ENCODE assay signal across 9 mouse cellular contexts in genomic region chr6:33137823-33138222, GRCm38 (mm10).
DNase-seq lines count a peak whose midpoint lies in the region; ATAC-seq and TF ChIP-seq lines count a peak whose summit lies in the region.
"Had no signal": no experiment of that assay in that cellular context is flagged by ENCODE, and none has a peak within 500 bp of the region (broad histone marks: within the 10 kb centered on the region; RNA-seq: fewer than 3 reads in every experiment).

No protein-coding gene starts in this region.

- in situ Hi-C loops in CH12.LX (cut with MboI; ENCODE audit: low pct_ligation_motif_present, low pct_unique_long_range_greater_than_20kb, low sequenced_read_pairs) = no loop called here

- no peak overlapping the region for H3K9ac ChIP-seq in kidney, embryonic 14.5 days (ENCODE audit: low read depth, low read length)
- H3K9ac ChIP-seq in CH12.LX (ENCODE audit: insufficient read depth, low read depth) = no peak overlapping the region
- no peak overlapping the region for H3K9ac ChIP-seq in intestine, embryonic 15.5 days
- H3K9ac ChIP-seq: midbrain, embryonic 12.5 days had no signal

- no peaks in the 10 kb centered on the region for H3K79me2 ChIP-seq in CH12.LX (replicated peaks; ENCODE audit: control insufficient read depth, extremely low read depth, insufficient read depth, poor library complexity, severe bottlenecking)

- H3K4me2 ChIP-seq in kidney, embryonic 14.5 days (replicated peaks; ENCODE audit: low read depth, low read length) = no peak overlapping the region
- H3K4me2 ChIP-seq in CH12.LX (ENCODE audit: insufficient read depth, low read depth, poor library complexity, severe bottlenecking) = no peak overlapping the region
- H3K4me2 ChIP-seq in intestine, embryonic 15.5 days (replicated peaks) = no peak overlapping the region
- H3K4me2 ChIP-seq: midbrain, embryonic 12.5 days had no signal

- dilution Hi-C loops in CH12.LX (cut with MboI; ENCODE audit: extremely low pct_ligation_motif_present, extremely low pct_unique_long_range_greater_than_20kb, low sequenced_read_pairs) = no loop called here

- H3K9me3 ChIP-seq in kidney, embryonic 14.5 days (ENCODE audit: control insufficient read depth, low read length) = no peaks in the 10 kb centered on the region
- H3K9me3 ChIP-seq in CH12.LX (replicated peaks; ENCODE audit: low read length) = peaks cover 4% of the 10 kb centered on the region
- H3K9me3 ChIP-seq in intestine, embryonic 15.5 days = no peaks in the 10 kb centered on the region
- H3K9me3 ChIP-seq: midbrain, embryonic 12.5 days had no signal

- TF ChIP-seq CTCF in CH12.LX (conservative IDR thresholded peaks at IDR 0.05 in 1 of 2, IDR thresholded peaks at IDR 0.05 in 1 of 2; ENCODE audit: low read depth in 2 of 2, low read length in 2 of 2) = no peak

- no peaks in the 10 kb centered on the region for H3K4me1 ChIP-seq in kidney, embryonic 14.5 days (ENCODE audit: control insufficient read depth, insufficient read depth, low read length)
- no peaks in the 10 kb centered on the region for H3K4me1 ChIP-seq in CH12.LX (ENCODE audit: control insufficient read depth in 1 of 2, insufficient read depth in 2 of 2)
- no peaks in the 10 kb centered on the region for H3K4me1 ChIP-seq in intestine, embryonic 15.5 days (replicated peaks)
- H3K4me1 ChIP-seq: midbrain, embryonic 12.5 days had no signal

- H3K27ac ChIP-seq in kidney, embryonic 14.5 days (ENCODE audit: low read depth, low read length) = no peak overlapping the region
- no peak overlapping the region for H3K27ac ChIP-seq in CH12.LX (ENCODE audit: insufficient read depth, low read depth)
- no peak overlapping the region for H3K27ac ChIP-seq in intestine, embryonic 15.5 days
- H3K27ac ChIP-seq: midbrain, embryonic 12.5 days had no signal

- H3K36me3 ChIP-seq in kidney, embryonic 14.5 days (ENCODE audit: control insufficient read depth, insufficient read depth, low read length) = no peaks in the 10 kb centered on the region
- H3K36me3 ChIP-seq in CH12.LX (replicated peaks in 1 of 2; ENCODE audit: control insufficient read depth in 1 of 2, insufficient read depth in 1 of 2, low read length in 1 of 2) = no peaks in the 10 kb centered on the region
- no peaks in the 10 kb centered on the region for H3K36me3 ChIP-seq in intestine, embryonic 15.5 days
- H3K36me3 ChIP-seq: midbrain, embryonic 12.5 days had no signal

- H3K4me3 ChIP-seq in kidney, embryonic 14.5 days (ENCODE audit: low read length) = no peak overlapping the region
- H3K4me3 ChIP-seq in CH12.LX (replicated peaks in 1 of 3; ENCODE audit: low read depth in 2 of 3, low read length in 2 of 3, poor library complexity in 1 of 3) = no peak overlapping the region
- H3K4me3 ChIP-seq in intestine, embryonic 15.5 days (replicated peaks) = no peak overlapping the region
- H3K4me3 ChIP-seq: midbrain, embryonic 12.5 days had no signal

- TF ChIP-seq EP300 in CH12.LX (IDR thresholded peaks at IDR 0.05; ENCODE audit: low read length) = no peak

- DNase-seq in kidney, postnatal 14 days = peak; percentile 17
- DNase-seq in 3T3-L1 (ENCODE audit: low read depth, low spot score) = peak; percentile 65
- DNase-seq in CH12.LX (ENCODE audit: extremely low read depth) = peak; percentile 9
- peak; percentile 39 for DNase-seq in embryo, embryonic 9.5 days (ENCODE audit: extremely low spot score)
- DNase-seq in frontal cortex, postnatal 36 days (ENCODE audit: low spot score in 2 of 2) = no peak
- DNase-seq: cerebellum, postnatal 25 days had no signal

- no peak for TF ChIP-seq POLR2A in CH12.LX (IDR thresholded peaks at IDR 0.05; ENCODE audit: low read depth, low read length)

- ATAC-seq in kidney, embryonic 14.5 days (ENCODE audit: low FRiP score, low TSS enrichment) = no peak
- ATAC-seq in intestine, embryonic 15.5 days = no peak

- WGBS in kidney, embryonic 14.5 days = 43% methylated on average over 8 of the region's 8 CpGs
- 39% methylated on average over 8 of the region's 8 CpGs for WGBS in intestine, embryonic 15.5 days

- no peak for TF ChIP-seq RAD21 in CH12.LX (IDR thresholded peaks at IDR 0.05; ENCODE audit: low read depth, low read length)

- H3K27me3 ChIP-seq in kidney, embryonic 14.5 days (ENCODE audit: control insufficient read depth, insufficient read depth, low read length) = no peaks in the 10 kb centered on the region
- H3K27me3 ChIP-seq in CH12.LX (replicated peaks) = peaks cover 21% of the 10 kb centered on the region
- no peaks in the 10 kb centered on the region for H3K27me3 ChIP-seq in intestine, embryonic 15.5 days (replicated peaks)
- H3K27me3 ChIP-seq: midbrain, embryonic 12.5 days had no signal

TF ChIP-seq in CH12.LX, 34 proteins besides CTCF, POLR2A, EP300 and RAD21:
- no peak for TF ChIP-seq NRF1 (IDR thresholded peaks at IDR 0.05; ENCODE audit: low read depth, low read length)
- TF ChIP-seq TBP (conservative IDR thresholded peaks at IDR 0.05; ENCODE audit: low read depth, low read length) = no peak
- no peak for TF ChIP-seq USF1 (IDR thresholded peaks at IDR 0.05; ENCODE audit: low read depth, low read length)
- no peak for TF ChIP-seq UBTF (IDR thresholded peaks at IDR 0.05; ENCODE audit: low read depth, low read length)
- TF ChIP-seq HCFC1 (IDR thresholded peaks at IDR 0.05; ENCODE audit: low read depth, low read length) = no peak
- no peak for TF ChIP-seq NELFE (IDR thresholded peaks at IDR 0.05; ENCODE audit: low read depth, low read length)
- TF ChIP-seq IRF4 (IDR thresholded peaks at IDR 0.05; ENCODE audit: low read depth, low read length) = no peak
- TF ChIP-seq CHD1 (IDR thresholded peaks at IDR 0.05; ENCODE audit: low read depth, low read length) = no peak
- no peak for TF ChIP-seq POLR2AphosphoS2 (IDR thresholded peaks at IDR 0.05; ENCODE audit: low read depth, low read length)
- TF ChIP-seq MYC (IDR thresholded peaks at IDR 0.05; ENCODE audit: low read depth, low read length) = no peak
- TF ChIP-seq E2F4 (IDR thresholded peaks at IDR 0.05; ENCODE audit: insufficient replicate concordance, low read depth, low read length) = no peak
- no peak for TF ChIP-seq ZKSCAN1 (IDR thresholded peaks at IDR 0.05; ENCODE audit: borderline replicate concordance, low read depth, low read length)
- TF ChIP-seq MAZ (IDR thresholded peaks at IDR 0.05; ENCODE audit: low read depth, low read length) = no peak
- no peak for TF ChIP-seq ETS1 (conservative IDR thresholded peaks at IDR 0.05; ENCODE audit: low read depth, low read length)
- no peak for TF ChIP-seq MAX (IDR thresholded peaks at IDR 0.05; ENCODE audit: low read length)
- no peak for TF ChIP-seq MXI1 (IDR thresholded peaks at IDR 0.05; ENCODE audit: low read depth, low read length)
- no peak for TF ChIP-seq SMC3 (IDR thresholded peaks at IDR 0.05; ENCODE audit: low read depth, low read length)

Comparison
In these comparisons a context has a peak if more than half of its experiments do, and no peak if none do; other contexts are left out.
1. DNase-seq: peak in kidney, postnatal 14 days (single experiment), 3T3-L1 (single experiment), CH12.LX (single experiment) and embryo, embryonic 9.5 days (single experiment); none in frontal cortex, postnatal 36 days (0 of 2).